Mouse (Mus musculus): ENCODE results near the gene Dnajc22. TPM values are rescaled to one million over a fixed set of nuclear protein-coding genes. Genes with fewer than 3 reads are reported as not detected.
A peak's percentile ranks its signal among the peaks of the same experiment; 100 is the strongest.

The Dnajc22 gene
- polyA plus RNA-seq, 1 experiment from 2014 or later = 1.6 TPM

GRCm38 (mm10) chr15:99111139-99111538 lies 18.2 kb downstream of the Dnajc22 start:
- Histone ChIP-seq H3K36me3 (ENCODE audit: control insufficient read depth, insufficient read depth, low read length) (no peaks in the 10 kb centered on the region), H3K27ac (ENCODE audit: low read length) (no peak overlapping the region), H3K27me3 (ENCODE audit: control insufficient read depth, insufficient read depth, low read depth, low read length) (no peaks in the 10 kb centered on the region), H3K4me2 (ENCODE audit: low read depth, low read length) (no peak overlapping the region), H3K4me1 (replicated peaks; ENCODE audit: control insufficient read depth, insufficient read depth, low read length) (0 out of 2 replicates have a peak, but pooled peaks cover 3% of the 10 kb centered on the region), H3K9ac (ENCODE audit: low read length) (no peak overlapping the region), H3K9me3 (ENCODE audit: control insufficient read depth, low read length) (no peaks in the 10 kb centered on the region), H3K4me3 (ENCODE audit: low read length) (no peak overlapping the region)
- no peak for ATAC-seq (ENCODE audit: low read depth)
- WGBS = 79% methylated on average over 3 of the region's 3 CpGs

- 54% methylated on average over 4 of the region's 4 CpGs for WGBS
Measured at GRCm38 (mm10) chr15:99111809-99112208, 18.8 kb downstream of the Dnajc22 start.

GRCm38 (mm10) chr15:99112843-99113395 lies 19.9 kb downstream of the Dnajc22 start:
- Histone ChIP-seq H3K9me3 (ENCODE audit: control insufficient read depth, low read length) (no peaks in the 10 kb centered on the region), H3K9ac (ENCODE audit: low read length) (no peak overlapping the region), H3K4me2 (ENCODE audit: low read depth, low read length) (peak overlapping the region; percentile 18; the same call in 1 of the 2 replicates), H3K4me3 (ENCODE audit: low read length) (no peak overlapping the region), H3K36me3 (ENCODE audit: control insufficient read depth, insufficient read depth, low read length) (no peaks in the 10 kb centered on the region), H3K27me3 (ENCODE audit: control insufficient read depth, insufficient read depth, low read depth, low read length) (no peaks in the 10 kb centered on the region), H3K27ac (ENCODE audit: low read length) (no peak overlapping the region), H3K4me1 (replicated peaks; ENCODE audit: control insufficient read depth, insufficient read depth, low read length) (0 out of 2 replicates have a peak, but pooled peaks cover 3% of the 10 kb centered on the region)
- 61% methylated on average over 11 of the region's 11 CpGs for WGBS
- no peak for ATAC-seq (ENCODE audit: low read depth)

More at GRCm38 (mm10) chr15:99111809-99112208, 18.8 kb downstream of the Dnajc22 start:
- 0 out of 2 replicates have a peak, but pooled peaks cover 3% of the 10 kb centered on the region for H3K4me1 ChIP-seq (replicated peaks; ENCODE audit: control insufficient read depth, insufficient read depth, low read length)
- H3K9me3 ChIP-seq (ENCODE audit: control insufficient read depth, low read length) = no peaks in the 10 kb centered on the region
- H3K4me3 ChIP-seq (ENCODE audit: low read length) = no peak overlapping the region
- H3K9ac ChIP-seq (ENCODE audit: low read length) = no peak overlapping the region
- no peaks in the 10 kb centered on the region for H3K27me3 ChIP-seq (ENCODE audit: control insufficient read depth, insufficient read depth, low read depth, low read length)
- H3K4me2 ChIP-seq (ENCODE audit: low read depth, low read length) = no peak overlapping the region
- ATAC-seq (ENCODE audit: low read depth) = no peak
- H3K36me3 ChIP-seq (ENCODE audit: control insufficient read depth, insufficient read depth, low read length) = no peaks in the 10 kb centered on the region
- no peak overlapping the region for H3K27ac ChIP-seq (ENCODE audit: low read length)

GRCm38 (mm10) chr15:99113396-99113975 lies 20.5 kb downstream of the Dnajc22 start:
- no peak overlapping the region for H3K4me3 ChIP-seq (ENCODE audit: low read length)
- no peak overlapping the region for H3K27ac ChIP-seq (ENCODE audit: low read length)
- H3K27me3 ChIP-seq (ENCODE audit: control insufficient read depth, insufficient read depth, low read depth, low read length) = no peaks in the 10 kb centered on the region
- 0 out of 2 replicates have a peak, but pooled peaks cover 3% of the 10 kb centered on the region for H3K4me1 ChIP-seq (replicated peaks; ENCODE audit: control insufficient read depth, insufficient read depth, low read length)
- peak overlapping the region; percentile 18; the same call in 1 of the 2 replicates for H3K4me2 ChIP-seq (ENCODE audit: low read depth, low read length)
- WGBS = 6% methylated on average over 9 of the region's 9 CpGs
- no peaks in the 10 kb centered on the region for H3K9me3 ChIP-seq (ENCODE audit: control insufficient read depth, low read length)
- peak; percentile 54; the same call in 1 of the 2 replicates for ATAC-seq (ENCODE audit: low read depth)
- H3K9ac ChIP-seq (ENCODE audit: low read length) = no peak overlapping the region
- H3K36me3 ChIP-seq (ENCODE audit: control insufficient read depth, insufficient read depth, low read length) = no peaks in the 10 kb centered on the region

GRCm38 (mm10) chr15:99114312-99115064 lies 21.5 kb downstream of the Dnajc22 start:
- H3K27ac ChIP-seq (ENCODE audit: low read length) = no peak overlapping the region
- 0 out of 2 replicates have a peak, but pooled peaks cover 3% of the 10 kb centered on the region for H3K4me1 ChIP-seq (replicated peaks; ENCODE audit: control insufficient read depth, insufficient read depth, low read length)
- H3K9me3 ChIP-seq (ENCODE audit: control insufficient read depth, low read length) = no peaks in the 10 kb centered on the region
- no peak overlapping the region for H3K4me3 ChIP-seq (ENCODE audit: low read length)
- no peaks in the 10 kb centered on the region for H3K27me3 ChIP-seq (ENCODE audit: control insufficient read depth, insufficient read depth, low read depth, low read length)
- ATAC-seq (ENCODE audit: low read depth) = no peak
- H3K36me3 ChIP-seq (ENCODE audit: control insufficient read depth, insufficient read depth, low read length) = no peaks in the 10 kb centered on the region
- no peak overlapping the region for H3K4me2 ChIP-seq (ENCODE audit: low read depth, low read length)
- no peak overlapping the region for H3K9ac ChIP-seq (ENCODE audit: low read length)
- 45% methylated on average over 14 of the region's 14 CpGs for WGBS

GRCm38 (mm10) chr15:99115065-99115423 lies 22.1 kb downstream of the Dnajc22 start:
- H3K4me3 ChIP-seq (ENCODE audit: low read length) = no peak overlapping the region
- 73% methylated on average over 7 of the region's 7 CpGs for WGBS
- 0 out of 2 replicates have a peak, but pooled peaks cover 3% of the 10 kb centered on the region for H3K4me1 ChIP-seq (replicated peaks; ENCODE audit: control insufficient read depth, insufficient read depth, low read length)
- no peaks in the 10 kb centered on the region for H3K36me3 ChIP-seq (ENCODE audit: control insufficient read depth, insufficient read depth, low read length)
- no peak overlapping the region for H3K27ac ChIP-seq (ENCODE audit: low read length)
- H3K27me3 ChIP-seq (ENCODE audit: control insufficient read depth, insufficient read depth, low read depth, low read length) = no peaks in the 10 kb centered on the region
- no peak overlapping the region for H3K4me2 ChIP-seq (ENCODE audit: low read depth, low read length)
- H3K9me3 ChIP-seq (ENCODE audit: control insufficient read depth, low read length) = no peaks in the 10 kb centered on the region
- H3K9ac ChIP-seq (ENCODE audit: low read length) = no peak overlapping the region
- ATAC-seq (ENCODE audit: low read depth) = no peak

GRCm38 (mm10) chr15:99116539-99116938 lies 23.6 kb downstream of the Dnajc22 start:
- H3K4me2 ChIP-seq (ENCODE audit: low read depth, low read length) = no peak overlapping the region

GRCm38 (mm10) chr15:99120814-99121213 lies 27.8 kb downstream of the Dnajc22 start:
- Histone ChIP-seq H3K36me3 (ENCODE audit: control insufficient read depth, insufficient read depth, low read length) (no peaks in the 10 kb centered on the region), H3K4me3 (ENCODE audit: low read length) (no peak overlapping the region), H3K4me2 (ENCODE audit: low read depth, low read length) (no peak overlapping the region), H3K9me3 (ENCODE audit: control insufficient read depth, low read length) (no peaks in the 10 kb centered on the region), H3K4me1 (replicated peaks; ENCODE audit: control insufficient read depth, insufficient read depth, low read length) (peaks cover 5% of the 10 kb centered on the region), H3K9ac (ENCODE audit: low read length) (no peak overlapping the region; the same call in 1 of the 2 replicates), H3K27me3 (ENCODE audit: control insufficient read depth, insufficient read depth, low read depth, low read length) (no peaks in the 10 kb centered on the region), H3K27ac (ENCODE audit: low read length) (no peak overlapping the region)
- 8% methylated on average over 11 of the region's 11 CpGs for WGBS
- no peak for ATAC-seq (ENCODE audit: low read depth)

More at GRCm38 (mm10) chr15:99116539-99116938, 23.6 kb downstream of the Dnajc22 start:
- WGBS = 38% methylated on average over 11 of the region's 11 CpGs
- H3K9ac ChIP-seq (ENCODE audit: low read length) = no peak overlapping the region
- no peaks in the 10 kb centered on the region for H3K9me3 ChIP-seq (ENCODE audit: control insufficient read depth, low read length)
- H3K36me3 ChIP-seq (ENCODE audit: control insufficient read depth, insufficient read depth, low read length) = no peaks in the 10 kb centered on the region
- H3K27me3 ChIP-seq (ENCODE audit: control insufficient read depth, insufficient read depth, low read depth, low read length) = no peaks in the 10 kb centered on the region
- no peak for ATAC-seq (ENCODE audit: low read depth)
- 0 out of 2 replicates have a peak, but pooled peaks cover 3% of the 10 kb centered on the region for H3K4me1 ChIP-seq (replicated peaks; ENCODE audit: control insufficient read depth, insufficient read depth, low read length)
- H3K4me3 ChIP-seq (ENCODE audit: low read length) = no peak overlapping the region
- no peak overlapping the region for H3K27ac ChIP-seq (ENCODE audit: low read length)

- no peaks in the 10 kb centered on the region for H3K9me3 ChIP-seq (ENCODE audit: control insufficient read depth, low read length)
- H3K4me2 ChIP-seq (ENCODE audit: low read depth, low read length) = no peak overlapping the region
- peaks cover 5% of the 10 kb centered on the region for H3K4me1 ChIP-seq (replicated peaks; ENCODE audit: control insufficient read depth, insufficient read depth, low read length)
- H3K4me3 ChIP-seq (ENCODE audit: low read length) = no peak overlapping the region
- H3K9ac ChIP-seq (ENCODE audit: low read length) = no peak overlapping the region
- H3K36me3 ChIP-seq (ENCODE audit: control insufficient read depth, insufficient read depth, low read length) = no peaks in the 10 kb centered on the region
- no peaks in the 10 kb centered on the region for H3K27me3 ChIP-seq (ENCODE audit: control insufficient read depth, insufficient read depth, low read depth, low read length)
- H3K27ac ChIP-seq (ENCODE audit: low read length) = no peak overlapping the region
- 55% methylated on average over 2 of the region's 2 CpGs for WGBS
- ATAC-seq (ENCODE audit: low read depth) = no peak
Measured at GRCm38 (mm10) chr15:99122642-99123041, 29.7 kb downstream of the Dnajc22 start.

Measured in lung, embryonic 16.5 days (tissue).